Mouse (Mus musculus) cerebellum, postnatal 14 days (tissue): ENCODE results near the gene Lnpk.

ENCODE experiments used
- DNase-seq, 2 experiments: peaks; one replicate each; pipeline ENCODE4 v3.0.0; 2021; ENCODE audit warnings: mixed read lengths in 2 of 2

Lnpk gene

GRCm38 (mm10) chr2:74578843-74579489 lies at the start of gene Lnpk:
Gene Lnpk, minus strand, starts transcription at chr2:74579435.
- DNase-seq: peak; percentile 93 to 95

- no peak for DNase-seq
Observed at GRCm38 (mm10) chr2:74620368-74620767, 41.1 kb upstream of the Lnpk start.

- DNase-seq: no peak
Observed at GRCm38 (mm10) chr2:74619676-74620246, 40.5 kb upstream of the Lnpk start.

- no peak for DNase-seq
Observed at GRCm38 (mm10) chr2:74617706-74618105, 38.5 kb upstream of the Lnpk start.

GRCm38 (mm10) chr2:74611406-74611805 lies 32.2 kb upstream of the Lnpk start:
- DNase-seq: peak in 1 of 2 experiments; percentile 2

GRCm38 (mm10) chr2:74609350-74609749 lies 30.1 kb upstream of the Lnpk start:
- no peak for DNase-seq

GRCm38 (mm10) chr2:74606087-74606760 lies 27.0 kb upstream of the Lnpk start:
- DNase-seq: no peak

- DNase-seq: no peak
Observed at GRCm38 (mm10) chr2:74604011-74604410, 24.8 kb upstream of the Lnpk start.

- DNase-seq: no peak
Observed at GRCm38 (mm10) chr2:74602483-74602882, 23.2 kb upstream of the Lnpk start.

GRCm38 (mm10) chr2:74597169-74597568 lies 17.9 kb upstream of the Lnpk start:
- no peak for DNase-seq

GRCm38 (mm10) chr2:74596094-74596493 lies 16.9 kb upstream of the Lnpk start:
- no peak for DNase-seq

- DNase-seq: peak; percentile 45 to 46
Observed at GRCm38 (mm10) chr2:74578146-74578842, 941 bp downstream of the Lnpk start.

- DNase-seq: no peak
Observed at GRCm38 (mm10) chr2:74570390-74570789, 8.8 kb downstream of the Lnpk start.

GRCm38 (mm10) chr2:74559822-74560221 lies 19.4 kb downstream of the Lnpk start:
- DNase-seq: no peak

GRCm38 (mm10) chr2:74559092-74559491 lies 20.1 kb downstream of the Lnpk start:
- no peak for DNase-seq

- no peak for DNase-seq
Observed at GRCm38 (mm10) chr2:74557451-74557850, 21.8 kb downstream of the Lnpk start.

GRCm38 (mm10) chr2:74551929-74552328 lies 27.3 kb downstream of the Lnpk start:
- DNase-seq: no peak

GRCm38 (mm10) chr2:74548306-74548705 lies 30.9 kb downstream of the Lnpk start:
- no peak for DNase-seq

GRCm38 (mm10) chr2:74508302-74508701 lies 70.9 kb downstream of the Lnpk start:
- DNase-seq: no peak

GRCm38 (mm10) chr2:74506439-74506838 lies 72.8 kb downstream of the Lnpk start:
- peak in 1 of 2 experiments; percentile 17 for DNase-seq

- DNase-seq: no peak
Observed at GRCm38 (mm10) chr2:74500307-74500706, 78.9 kb downstream of the Lnpk start.

- DNase-seq: no peak
Observed at GRCm38 (mm10) chr2:74497851-74498250, 81.4 kb downstream of the Lnpk start.

GRCm38 (mm10) chr2:74491426-74491825 lies 87.8 kb downstream of the Lnpk start:
- DNase-seq: peak; percentile 50 to 57

- no peak for DNase-seq
Observed at GRCm38 (mm10) chr2:74490186-74490585, 89.0 kb downstream of the Lnpk start.
